Mouse (Mus musculus) midbrain, postnatal 0 days (tissue): ENCODE measurements around the gene Pced1b. TPM values are rescaled to one million over a fixed set of nuclear protein-coding genes. Genes with fewer than 3 reads are reported as not detected.

Experiments used
- ATAC-seq: fragments of 200-750 bp; cut with Nextera tagmentation; 2 replicates; pipeline ENCODE4 v1.8.0; 2017; ENCODE audit warnings: moderate number of reproducible peaks, mild to moderate bottlenecking, moderate TSS enrichment, moderate library complexity; ENCODE audit not compliant: low FRiP score
- DNase-seq: peaks from one replicate; pipeline ENCODE4 v3.0.0-alpha.2; 2015; ENCODE audit warnings: low spot score
- H3K27ac ChIP-seq: fragments of 300-500 bp; sonication (generic); 2 replicates; pipeline ENCODE4 v1.5.1; 2014; ENCODE audit warnings: low read depth, mild to moderate bottlenecking, low read length, mixed read lengths
- H3K27me3 ChIP-seq: fragments of 300-500 bp; sonication (generic); 2 replicates; pipeline ENCODE4 v1.6.1; 2014; ENCODE audit warnings: low read length, control low read depth, mixed read lengths; ENCODE audit not compliant: insufficient read depth
- H3K36me3 ChIP-seq: fragments of 300-500 bp; sonication (generic); 2 replicates; pipeline ENCODE4 v1.6.1; 2014; ENCODE audit warnings: low read length, control low read depth, mixed read lengths; ENCODE audit not compliant: insufficient read depth
- H3K4me1 ChIP-seq: fragments of 300-500 bp; sonication (generic); 2 replicates; pipeline ENCODE4 v1.6.1; 2014; ENCODE audit warnings: mild to moderate bottlenecking, control low read depth, antibody characterized with exemption, low read length, mixed read lengths; ENCODE audit not compliant: insufficient read depth
- H3K4me2 ChIP-seq: fragments of 300-500 bp; sonication (generic); 2 replicates; pipeline ENCODE4 v1.6.1; 2014; ENCODE audit warnings: low read depth, mild to moderate bottlenecking, low read length, mixed read lengths; ENCODE audit not compliant: poor library complexity, severe bottlenecking
- H3K4me3 ChIP-seq: fragments of 300-500 bp; sonication (generic); 2 replicates; pipeline ENCODE4 v1.5.1; 2014; ENCODE audit warnings: low read depth, mild to moderate bottlenecking, low read length, moderate library complexity
- H3K9ac ChIP-seq: fragments of 300-500 bp; sonication (generic); replicated peaks from 2 replicates; pipeline ENCODE4 v1.6.1; 2014; ENCODE audit warnings: mild to moderate bottlenecking, low read length, moderate library complexity, mixed read lengths; ENCODE audit not compliant: poor library complexity, severe bottlenecking
- H3K9me3 ChIP-seq: fragments of 300-500 bp; sonication (generic); 2 replicates; pipeline ENCODE4 v1.6.1; 2016; ENCODE audit warnings: low read length, control low read depth
- CTCF ChIP-seq: IDR thresholded peaks from 2 replicates; pipeline ENCODE4 v1.5.1; 2016; ENCODE audit warnings: antibody characterized with exemption, mild to moderate bottlenecking
- WGBS: fragments of 180-500 bp; shearing (Covaris S2); extraction: QIAGEN DNeasy Blood & Tissue Kit; methylation state at CpG from one replicate; pipeline ENCODE4 v1.1.7; 2014; 5-methylcytosine and 5-hydroxymethylcytosine counted together
- polyA plus RNA-seq: library from polyadenylated mRNA; unstranded; fragments of >200 nt; fragmentation: Nextera tagmentation; extraction: Ambion mirVana; gene quantifications from 2 replicates; pipeline ENCODE4 v1.2.1, GENCODE M21; 2015
- total RNA-seq: library from RNA; depleted of rRNA; stranded (reverse); fragments of >200 nt; gene quantifications from 2 replicates; pipeline ENCODE4 v1.2.3, GENCODE M21; 2014

Pced1b gene
- total and polyA plus RNA-seq, 2 experiments from 2014 or later, result 7.0 to 10.4 TPM

DNA sequence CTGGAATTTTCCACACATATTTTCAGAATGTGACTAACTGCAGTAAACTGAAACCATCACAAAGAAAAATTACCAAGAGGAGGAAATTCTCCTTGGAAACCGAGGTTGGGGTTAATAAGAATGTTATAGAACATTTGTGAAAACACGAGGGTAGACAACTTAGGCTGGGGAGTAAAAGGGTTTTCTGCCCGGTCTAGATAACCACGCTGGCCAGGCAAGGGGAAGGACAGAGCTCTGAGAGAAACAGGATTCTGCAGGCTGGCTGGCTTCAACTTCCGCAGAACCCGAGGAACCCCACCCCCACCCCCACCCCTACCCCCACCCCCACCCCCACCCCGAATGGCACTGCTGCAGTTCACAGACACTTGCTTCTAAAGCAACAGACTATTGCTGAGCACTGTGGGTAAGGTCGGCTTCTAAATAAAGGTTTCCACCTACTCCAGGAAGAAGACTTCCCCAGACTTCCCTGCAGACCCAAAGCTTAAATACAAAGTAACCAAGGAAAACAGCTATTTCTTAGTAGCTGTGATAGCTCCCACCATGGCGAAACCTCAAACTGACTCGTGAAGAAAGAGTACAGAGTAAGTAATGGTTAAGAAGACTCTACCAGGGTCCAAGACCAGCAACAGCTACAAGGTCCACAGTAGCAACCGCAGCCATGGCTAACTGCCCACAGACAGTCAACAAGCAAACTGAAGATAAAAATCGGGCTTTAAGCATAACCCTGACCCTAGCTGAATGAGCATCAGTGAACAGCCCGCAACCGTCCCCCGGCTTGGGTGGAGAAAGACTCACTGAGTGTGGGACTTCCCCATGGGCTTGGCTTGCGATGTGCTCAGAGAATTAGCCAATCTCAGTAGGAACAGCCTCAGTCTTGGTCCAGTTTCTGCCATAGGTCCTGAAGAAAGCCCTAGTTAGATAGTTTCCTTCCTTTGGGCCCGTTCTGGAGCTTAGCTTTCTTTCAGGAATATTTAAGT lies 34.1 kb upstream of the Pced1b start:
- DNase-seq, result no peak
- Histone ChIP-seq H3K36me3 (no peaks in the 10 kb centered on the region), H3K4me2 (no peak overlapping the region), H3K4me3 (no peak overlapping the region), H3K9me3 (no peaks in the 10 kb centered on the region), H3K4me1 (no peaks in the 10 kb centered on the region), H3K27me3 (no peaks in the 10 kb centered on the region), H3K9ac (no peak overlapping the region), H3K27ac (no peak overlapping the region)
- no peak for ATAC-seq
- 85% methylated on average over 17 of the region's 17 CpGs for WGBS
- no peak for TF ChIP-seq CTCF

DNA sequence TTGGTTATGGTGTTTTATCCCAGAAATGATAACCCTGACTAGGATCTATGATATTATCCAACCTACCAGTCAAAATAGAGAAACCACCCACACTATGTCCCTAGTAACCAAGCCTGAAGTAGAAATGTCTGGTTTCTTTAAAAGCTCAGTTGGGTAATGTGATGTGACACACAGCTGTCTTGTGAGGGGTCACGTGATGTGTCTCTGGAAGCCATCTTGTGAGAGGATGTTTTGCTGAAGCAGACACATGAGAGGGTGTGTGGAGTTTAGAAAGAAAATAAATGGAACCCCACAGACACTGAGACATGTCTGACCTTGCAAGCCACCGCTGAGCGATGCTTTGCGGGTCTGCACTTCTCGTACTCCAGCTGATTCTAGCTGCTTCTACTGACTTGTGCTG lies 30.1 kb upstream of the Pced1b start:
- H3K4me1 ChIP-seq, result no peaks in the 10 kb centered on the region
- no peak overlapping the region for H3K27ac ChIP-seq
- H3K36me3 ChIP-seq, result no peaks in the 10 kb centered on the region
- 95% methylated on average over 5 of the region's 5 CpGs for WGBS
- no peak for ATAC-seq
- no peak overlapping the region for H3K4me3 ChIP-seq
- H3K4me2 ChIP-seq, result no peak overlapping the region
- DNase-seq, result no peak
- H3K27me3 ChIP-seq, result no peaks in the 10 kb centered on the region
- H3K9me3 ChIP-seq, result no peaks in the 10 kb centered on the region
- no peak overlapping the region for H3K9ac ChIP-seq
- no peak for TF ChIP-seq CTCF

- H3K4me1 ChIP-seq, result no peaks in the 10 kb centered on the region
- no peak overlapping the region for H3K4me3 ChIP-seq
- no peak overlapping the region for H3K4me2 ChIP-seq
- H3K9ac ChIP-seq, result no peak overlapping the region
- H3K27ac ChIP-seq, result no peak overlapping the region
- no peak for DNase-seq
- no peaks in the 10 kb centered on the region for H3K36me3 ChIP-seq
- ATAC-seq, result no peak
- H3K27me3 ChIP-seq, result no peaks in the 10 kb centered on the region
- 78% methylated on average over 10 of the region's 10 CpGs for WGBS
- TF ChIP-seq CTCF, result no peak
- H3K9me3 ChIP-seq, result no peaks in the 10 kb centered on the region
Measured at GRCm38 (mm10) chr15:97223431-97223830, 23.5 kb upstream of the Pced1b start.

GRCm38 (mm10) chr15:97224003-97224402 lies 22.9 kb upstream of the Pced1b start:
- no peak for DNase-seq
- H3K4me3 ChIP-seq, result no peak overlapping the region
- 69% methylated on average over 8 of the region's 8 CpGs for WGBS

GRCm38 (mm10) chr15:97229494-97230077 lies 17.3 kb upstream of the Pced1b start:
- no peak for ATAC-seq

More at GRCm38 (mm10) chr15:97224003-97224402, 22.9 kb upstream of the Pced1b start:
- no peaks in the 10 kb centered on the region for H3K4me1 ChIP-seq
- no peak overlapping the region for H3K4me2 ChIP-seq
- no peaks in the 10 kb centered on the region for H3K9me3 ChIP-seq
- no peak for TF ChIP-seq CTCF
- H3K36me3 ChIP-seq, result no peaks in the 10 kb centered on the region
- no peaks in the 10 kb centered on the region for H3K27me3 ChIP-seq
- H3K9ac ChIP-seq, result no peak overlapping the region
- ATAC-seq, result no peak
- H3K27ac ChIP-seq, result no peak overlapping the region

GRCm38 (mm10) chr15:97234076-97234475 lies 12.8 kb upstream of the Pced1b start:
- 88% methylated on average over 6 of the region's 6 CpGs for WGBS
- no peak for DNase-seq

More at GRCm38 (mm10) chr15:97229494-97230077, 17.3 kb upstream of the Pced1b start:
- H3K4me1 ChIP-seq, result no peaks in the 10 kb centered on the region
- H3K27ac ChIP-seq, result no peak overlapping the region
- no peaks in the 10 kb centered on the region for H3K9me3 ChIP-seq
- no peaks in the 10 kb centered on the region for H3K36me3 ChIP-seq
- WGBS, result 83% methylated on average over 11 of the region's 11 CpGs
- no peak overlapping the region for H3K9ac ChIP-seq
- no peak overlapping the region for H3K4me2 ChIP-seq
- no peak overlapping the region for H3K4me3 ChIP-seq
- H3K27me3 ChIP-seq, result no peaks in the 10 kb centered on the region
- DNase-seq, result no peak
- no peak for TF ChIP-seq CTCF

More at GRCm38 (mm10) chr15:97234076-97234475, 12.8 kb upstream of the Pced1b start:
- no peak for ATAC-seq
- Histone ChIP-seq H3K27me3 (no peaks in the 10 kb centered on the region), H3K36me3 (no peaks in the 10 kb centered on the region), H3K9ac (no peak overlapping the region), H3K27ac (no peak overlapping the region), H3K4me2 (no peak overlapping the region), H3K4me1 (no peaks in the 10 kb centered on the region), H3K4me3 (no peak overlapping the region), H3K9me3 (no peaks in the 10 kb centered on the region)
- TF ChIP-seq CTCF, result no peak
